Mouse (Mus musculus) limb, embryonic 14.5 days (tissue): Measurements from ENCODE around the gene Gm37240. TPM values are rescaled to one million over a fixed set of nuclear protein-coding genes. Genes with fewer than 3 reads are reported as not detected.

Experiments used
- ATAC-seq: fragments of 200-750 bp; cut with Nextera tagmentation; 2 replicates; pipeline ENCODE4 v1.8.0; 2017; ENCODE audit warnings: low read depth, moderate number of reproducible peaks, moderate TSS enrichment; ENCODE audit not compliant: low FRiP score
- DNase-seq: peaks from one replicate; pipeline ENCODE4 v3.0.0-alpha.2; 2015; ENCODE audit warnings: low spot score
- H3K27ac ChIP-seq: fragments of 300-500 bp; sonication (generic); replicated peaks from 2 replicates; pipeline ENCODE4 v1.5.1; 2014; ENCODE audit warnings: low read depth, mild to moderate bottlenecking, low read length, moderate library complexity, mixed read lengths
- H3K27me3 ChIP-seq: fragments of 300-500 bp; sonication (generic); 2 replicates; pipeline ENCODE4 v1.6.1; 2014; ENCODE audit warnings: low read length, mixed read lengths; ENCODE audit not compliant: control insufficient read depth, insufficient read depth
- H3K36me3 ChIP-seq: fragments of 300-500 bp; sonication (generic); 2 replicates; pipeline ENCODE4 v1.6.1; 2014; ENCODE audit warnings: mild to moderate bottlenecking, low read length, moderate library complexity, mixed read lengths; ENCODE audit not compliant: control insufficient read depth, insufficient read depth
- H3K4me1 ChIP-seq: fragments of 300-500 bp; sonication (generic); 2 replicates; pipeline ENCODE4 v1.6.1; 2014; ENCODE audit warnings: antibody characterized with exemption, low read length, mixed read lengths; ENCODE audit not compliant: control insufficient read depth, insufficient read depth
- H3K4me2 ChIP-seq: fragments of 300-500 bp; sonication (generic); replicated peaks from 2 replicates; pipeline ENCODE4 v1.6.1; 2014; ENCODE audit warnings: low read depth, mild to moderate bottlenecking, low read length, moderate library complexity; ENCODE audit not compliant: severe bottlenecking
- H3K4me3 ChIP-seq: fragments of 300-500 bp; sonication (generic); replicated peaks from 2 replicates; pipeline ENCODE4 v1.5.1; 2014; ENCODE audit warnings: low read length
- H3K9ac ChIP-seq: fragments of 300-500 bp; sonication (generic); 2 replicates; pipeline ENCODE4 v1.6.1; 2014; ENCODE audit warnings: mild to moderate bottlenecking, low read depth, low read length, moderate library complexity; ENCODE audit not compliant: severe bottlenecking
- H3K9me3 ChIP-seq: fragments of 300-500 bp; sonication (generic); 2 replicates; pipeline ENCODE4 v1.6.1; 2016; ENCODE audit warnings: low read length; ENCODE audit not compliant: control insufficient read depth
- POLR2A ChIP-seq: fragments of 200-500 bp; IDR thresholded peaks from 2 replicates; pipeline ENCODE4 v1.8.0; 2012; ENCODE audit warnings: inconsistent platforms, mild to moderate bottlenecking, moderate library complexity, borderline replicate concordance; ENCODE audit not compliant: insufficient read depth, insufficient read length; ENCODE audit errors: extremely low read depth
- WGBS: fragments of 180-500 bp; shearing (Covaris S2); extraction: QIAGEN DNeasy Blood & Tissue Kit; methylation state at CpG from one replicate; pipeline ENCODE4 v1.1.7; 2014; 5-methylcytosine and 5-hydroxymethylcytosine counted together
- polyA plus RNA-seq, 2 experiments: library from polyadenylated mRNA; depleted of rRNA in 1 of 2; stranded (reverse) in 1 of 2; unstranded in 1 of 2; fragments of >200 nt; fragmentation: Nextera tagmentation in 1 of 2; extraction: Ambion mirVana in 1 of 2; gene quantifications; 2 replicates each; pipeline versions ENCODE4 v1.2.1 to v1.2.3; 2012 to 2014

Gene Gm37240
- polyA plus RNA-seq, 2 experiments = 2.0 to 13.4 TPM

DNA sequence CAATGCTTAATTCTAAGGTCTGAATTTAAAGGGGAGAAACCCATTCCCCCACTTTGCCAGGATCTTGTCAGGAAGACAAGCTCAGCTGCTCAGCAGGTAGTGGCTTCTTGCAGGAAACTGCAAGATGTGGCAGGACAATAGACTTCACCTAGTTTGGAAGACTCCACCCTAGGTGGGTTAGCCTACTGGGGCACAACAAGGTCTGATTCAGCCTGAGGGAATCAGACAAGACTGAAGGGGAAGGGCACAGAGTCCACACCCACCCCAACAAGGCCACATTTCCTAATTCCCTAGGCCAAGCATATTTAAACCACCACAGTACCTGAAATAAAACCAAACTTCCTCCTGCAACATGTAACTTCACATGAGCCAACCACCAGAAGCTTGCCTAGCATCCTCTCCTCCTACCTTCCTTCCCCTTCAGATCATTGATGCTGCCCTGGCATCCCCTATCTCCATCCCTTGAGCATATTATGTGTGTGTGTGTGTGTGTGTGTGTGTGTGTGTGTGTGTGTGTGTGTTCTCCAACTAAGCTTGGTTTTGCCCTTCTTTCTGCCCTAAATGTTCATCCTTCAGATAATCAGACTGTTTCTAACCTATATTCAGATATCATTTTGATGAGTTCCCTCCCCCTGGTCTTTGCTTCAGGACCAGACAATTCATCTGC, 489.4 kb downstream of the Gm37240 start:
- Histone ChIP-seq H3K27ac (no peak overlapping the region), H3K36me3 (no peaks in the 10 kb centered on the region), H3K4me1 (no peaks in the 10 kb centered on the region), H3K4me3 (no peak overlapping the region), H3K4me2 (no peak overlapping the region), H3K9me3 (0 out of 2 replicates have a peak, but pooled peaks cover 9% of the 10 kb centered on the region), H3K9ac (no peak overlapping the region), H3K27me3 (no peaks in the 10 kb centered on the region)
- DNase-seq (no peak), ATAC-seq (no peak)
- no peak for TF ChIP-seq POLR2A

GRCm38 (mm10) chr3:85393395-85393794, 493.9 kb downstream of the Gm37240 start:
- no peak overlapping the region for H3K9ac ChIP-seq
- H3K27ac ChIP-seq = no peak overlapping the region
- ATAC-seq (no peak), DNase-seq (no peak)
- no peak for TF ChIP-seq POLR2A
- WGBS = 93% methylated on average over 3 of the region's 3 CpGs
- no peak overlapping the region for H3K4me2 ChIP-seq
- H3K36me3 ChIP-seq = no peaks in the 10 kb centered on the region
- H3K9me3 ChIP-seq = 0 out of 2 replicates have a peak, but pooled peaks cover 9% of the 10 kb centered on the region
- H3K4me3 ChIP-seq = no peak overlapping the region
- H3K4me1 ChIP-seq = no peaks in the 10 kb centered on the region
- H3K27me3 ChIP-seq = no peaks in the 10 kb centered on the region

- TF ChIP-seq POLR2A = no peak
- 86% methylated on average over 6 of the region's 6 CpGs for WGBS
Measured at GRCm38 (mm10) chr3:85391756-85392155, 495.6 kb downstream of the Gm37240 start.

GRCm38 (mm10) chr3:85391111-85391510, 496.2 kb downstream of the Gm37240 start:
- Histone ChIP-seq H3K4me3 (no peak overlapping the region), H3K27me3 (no peaks in the 10 kb centered on the region), H3K27ac (no peak overlapping the region), H3K9ac (no peak overlapping the region), H3K4me2 (no peak overlapping the region), H3K4me1 (no peaks in the 10 kb centered on the region), H3K9me3 (0 out of 2 replicates have a peak, but pooled peaks cover 8% of the 10 kb centered on the region), H3K36me3 (no peaks in the 10 kb centered on the region)
- no peak for DNase-seq
- 95% methylated on average over 2 of the region's 2 CpGs for WGBS
- no peak for ATAC-seq
- TF ChIP-seq POLR2A = no peak

More at GRCm38 (mm10) chr3:85391756-85392155, 495.6 kb downstream of the Gm37240 start:
- Histone ChIP-seq H3K27me3 (no peaks in the 10 kb centered on the region), H3K9ac (no peak overlapping the region), H3K4me3 (no peak overlapping the region), H3K4me1 (no peaks in the 10 kb centered on the region), H3K9me3 (0 out of 2 replicates have a peak, but pooled peaks cover 9% of the 10 kb centered on the region), H3K27ac (no peak overlapping the region), H3K36me3 (no peaks in the 10 kb centered on the region), H3K4me2 (no peak overlapping the region)
- no peak for DNase-seq
- ATAC-seq = no peak

DNA sequence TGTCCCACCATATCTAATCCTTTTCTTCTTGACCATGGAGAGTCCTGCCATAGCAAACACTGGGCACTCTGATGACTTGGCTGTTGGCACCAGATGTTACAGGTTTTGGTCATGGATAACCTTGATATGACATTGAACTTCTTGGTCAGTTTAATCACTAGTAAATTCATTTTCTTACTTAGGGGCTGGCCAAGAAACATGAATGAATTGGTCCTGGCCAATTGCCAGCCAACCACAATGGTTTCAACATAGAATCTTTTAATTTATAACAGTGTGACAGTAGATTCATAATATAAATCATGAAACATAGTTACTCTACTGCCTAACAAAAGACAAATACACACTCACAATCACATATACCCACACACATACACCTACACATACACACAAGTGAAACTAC, 501.9 kb downstream of the Gm37240 start:
- H3K27ac ChIP-seq = no peak overlapping the region
- no peak overlapping the region for H3K9ac ChIP-seq
- TF ChIP-seq POLR2A = no peak
- DNase-seq = no peak
- no peak overlapping the region for H3K4me3 ChIP-seq
- no peak overlapping the region for H3K4me2 ChIP-seq
- no peaks in the 10 kb centered on the region for H3K36me3 ChIP-seq
- H3K27me3 ChIP-seq = no peaks in the 10 kb centered on the region
- no peak for ATAC-seq
- no peaks in the 10 kb centered on the region for H3K4me1 ChIP-seq
- H3K9me3 ChIP-seq = no peaks in the 10 kb centered on the region

GRCm38 (mm10) chr3:85383330-85383729, 504.0 kb downstream of the Gm37240 start:
- ATAC-seq = no peak
- no peak for DNase-seq
- Histone ChIP-seq H3K27me3 (no peaks in the 10 kb centered on the region), H3K4me3 (no peak overlapping the region), H3K27ac (no peak overlapping the region), H3K36me3 (no peaks in the 10 kb centered on the region), H3K9ac (no peak overlapping the region), H3K4me2 (no peak overlapping the region), H3K9me3 (no peaks in the 10 kb centered on the region), H3K4me1 (peaks cover 2% of the 10 kb centered on the region)
- TF ChIP-seq POLR2A = no peak
- 87% methylated on average over 3 of the region's 3 CpGs for WGBS
